Mouse (Mus musculus): ENCODE measurements at regions not wholly inside any gene's neighbourhood (a gene's known extent, or its start where the extent isn't known, plus 50 kb on each side); places are given as distances from the start of the nearest gene placed in this dataset.
A peak's percentile ranks its signal among the peaks of the same experiment; 100 is the strongest.
"Not testable (repeated sequence)": the region's sequence is repeated elsewhere in the genome, so short reads cannot be mapped to it uniquely, and the experiment has no call there.

- H3K27ac ChIP-seq, result no peak overlapping the region
- H3K4me1 ChIP-seq, result no peaks in the 10 kb centered on the region
- ATAC-seq (ENCODE audit: low FRiP score, low read depth), result no peak
- H3K36me3 ChIP-seq, result no peaks in the 10 kb centered on the region
- no peaks in the 10 kb centered on the region for H3K9me3 ChIP-seq
- WGBS, result 68% methylated on average over 2 of the region's 2 CpGs
- H3K4me3 ChIP-seq, result no peak overlapping the region
- no peak overlapping the region for H3K4me2 ChIP-seq (replicated peaks)
- no peaks in the 10 kb centered on the region for H3K27me3 ChIP-seq (replicated peaks)
- H3K9ac ChIP-seq, result no peak overlapping the region
Observed at GRCm38 (mm10) chr2:171615462-171615861, 427.8 kb downstream of the Cbln4 start.

- Histone ChIP-seq H3K36me3 (no peaks in the 10 kb centered on the region), H3K4me1 (no peaks in the 10 kb centered on the region), H3K9ac (no peak overlapping the region), H3K9me3 (no peaks in the 10 kb centered on the region), H3K27me3 (replicated peaks) (no peaks in the 10 kb centered on the region), H3K27ac (no peak overlapping the region), H3K4me2 (replicated peaks) (no peak overlapping the region), H3K4me3 (no peak overlapping the region)
- ATAC-seq (ENCODE audit: low FRiP score, low read depth), result no peak
- WGBS, result 76% methylated on average over 5 of the region's 5 CpGs
Observed at GRCm38 (mm10) chr2:171605064-171605463, 438.2 kb downstream of the Cbln4 start.

- Histone ChIP-seq H3K9me3 (no peaks in the 10 kb centered on the region), H3K36me3 (no peaks in the 10 kb centered on the region), H3K4me3 (no peak overlapping the region), H3K4me1 (peaks cover 9% of the 10 kb centered on the region; the same call in 1 of the 2 replicates), H3K9ac (no peak overlapping the region), H3K4me2 (replicated peaks) (no peak overlapping the region), H3K27me3 (replicated peaks) (no peaks in the 10 kb centered on the region), H3K27ac (no peak overlapping the region)
- 76% methylated on average over 5 of the region's 5 CpGs for WGBS
- no peak for ATAC-seq (ENCODE audit: low FRiP score, low read depth)
Observed at GRCm38 (mm10) chr2:171595240-171595639, 448.0 kb downstream of the Cbln4 start.

GRCm38 (mm10) chr2:171593884-171594283 lies 449.4 kb downstream of the Cbln4 start:
- H3K27me3 ChIP-seq (replicated peaks), result no peaks in the 10 kb centered on the region
- no peak overlapping the region for H3K9ac ChIP-seq
- no peaks in the 10 kb centered on the region for H3K36me3 ChIP-seq
- H3K9me3 ChIP-seq, result no peaks in the 10 kb centered on the region
- no peak for ATAC-seq (ENCODE audit: low FRiP score, low read depth)
- peaks cover 9% of the 10 kb centered on the region; the same call in 1 of the 2 replicates for H3K4me1 ChIP-seq
- no peak overlapping the region for H3K4me3 ChIP-seq
- no peak overlapping the region for H3K4me2 ChIP-seq (replicated peaks)
- no peak overlapping the region for H3K27ac ChIP-seq
- WGBS, result 31% methylated on average over 3 of the region's 3 CpGs

- H3K27me3 ChIP-seq (replicated peaks), result no peaks in the 10 kb centered on the region
- H3K36me3 ChIP-seq, result no peaks in the 10 kb centered on the region
- no peak overlapping the region for H3K4me2 ChIP-seq (replicated peaks)
- H3K9me3 ChIP-seq, result no peaks in the 10 kb centered on the region
- no peak overlapping the region for H3K27ac ChIP-seq
- ATAC-seq (ENCODE audit: low FRiP score, low read depth), result no peak
- no peak overlapping the region for H3K4me3 ChIP-seq
- 88% methylated on average over 6 of the region's 6 CpGs for WGBS
- H3K9ac ChIP-seq, result no peak overlapping the region
- H3K4me1 ChIP-seq, result peaks cover 17% of the 10 kb centered on the region
Observed at GRCm38 (mm10) chr2:171592315-171592714, 451.0 kb downstream of the Cbln4 start.

- Histone ChIP-seq H3K4me1 (peaks cover 9% of the 10 kb centered on the region), H3K4me2 (replicated peaks) (no peak overlapping the region), H3K36me3 (no peaks in the 10 kb centered on the region), H3K27ac (no peak overlapping the region), H3K27me3 (replicated peaks) (no peaks in the 10 kb centered on the region), H3K4me3 (no peak overlapping the region), H3K9me3 (no peaks in the 10 kb centered on the region), H3K9ac (no peak overlapping the region)
- peak; percentile 78; the same call in 1 of the 2 replicates for ATAC-seq (ENCODE audit: low FRiP score, low read depth)
- WGBS, result 26% methylated on average over 4 of the region's 4 CpGs
Observed at GRCm38 (mm10) chr2:171588158-171588557, 455.1 kb downstream of the Cbln4 start.

- H3K27ac ChIP-seq, result no peak overlapping the region
- WGBS, result 33% methylated on average over 9 of the region's 9 CpGs
- H3K27me3 ChIP-seq (replicated peaks), result no peaks in the 10 kb centered on the region
- no peak overlapping the region for H3K4me3 ChIP-seq
- no peaks in the 10 kb centered on the region for H3K9me3 ChIP-seq
- peak; percentile 85; the same call in 1 of the 2 replicates for ATAC-seq (ENCODE audit: low FRiP score, low read depth)
- 0 out of 2 replicates have a peak overlapping the region, but pooled peaks have one; percentile 14 for H3K4me2 ChIP-seq (replicated peaks)
- no peak overlapping the region for H3K9ac ChIP-seq
- H3K36me3 ChIP-seq, result no peaks in the 10 kb centered on the region
- H3K4me1 ChIP-seq, result peaks cover 9% of the 10 kb centered on the region
Observed at GRCm38 (mm10) chr2:171587635-171588034, 455.6 kb downstream of the Cbln4 start.

- H3K9ac ChIP-seq, result no peak overlapping the region
- no peaks in the 10 kb centered on the region for H3K9me3 ChIP-seq
- H3K27me3 ChIP-seq (replicated peaks), result no peaks in the 10 kb centered on the region
- WGBS, result 95% methylated on average over 4 of the region's 4 CpGs
- H3K36me3 ChIP-seq, result no peaks in the 10 kb centered on the region
- H3K4me1 ChIP-seq, result peaks cover 9% of the 10 kb centered on the region
- no peak overlapping the region for H3K4me2 ChIP-seq (replicated peaks)
- no peak overlapping the region for H3K4me3 ChIP-seq
- H3K27ac ChIP-seq, result no peak overlapping the region
- peak; percentile 12; the same call in 1 of the 2 replicates for ATAC-seq (ENCODE audit: low FRiP score, low read depth)
Observed at GRCm38 (mm10) chr2:171586853-171587220, 456.4 kb downstream of the Cbln4 start.

- ATAC-seq (ENCODE audit: low FRiP score, low read depth), result no peak
- no peak overlapping the region for H3K4me2 ChIP-seq (replicated peaks)
- no peak overlapping the region for H3K4me3 ChIP-seq
- 95% methylated on average over 6 of the region's 6 CpGs for WGBS
- H3K27ac ChIP-seq, result no peak overlapping the region
- H3K9me3 ChIP-seq, result no peaks in the 10 kb centered on the region
- peaks cover 9% of the 10 kb centered on the region for H3K4me1 ChIP-seq
- H3K36me3 ChIP-seq, result no peaks in the 10 kb centered on the region
- H3K9ac ChIP-seq, result no peak overlapping the region
- H3K27me3 ChIP-seq (replicated peaks), result no peaks in the 10 kb centered on the region
Observed at GRCm38 (mm10) chr2:171586217-171586852, 456.9 kb downstream of the Cbln4 start.

GRCm38 (mm10) chr2:171574360-171574759 lies 468.9 kb downstream of the Cbln4 start:
- no peak for ATAC-seq (ENCODE audit: low FRiP score, low read depth)
- Histone ChIP-seq H3K4me2 (replicated peaks) (no peak overlapping the region), H3K9ac (no peak overlapping the region), H3K4me3 (no peak overlapping the region), H3K4me1 (0 out of 2 replicates have a peak, but pooled peaks cover 8% of the 10 kb centered on the region), H3K9me3 (peaks cover 6% of the 10 kb centered on the region; the same call in 1 of the 2 replicates), H3K27ac (no peak overlapping the region), H3K27me3 (replicated peaks) (no peaks in the 10 kb centered on the region), H3K36me3 (no peaks in the 10 kb centered on the region)
- 47% methylated on average over 3 of the region's 3 CpGs for WGBS

GRCm38 (mm10) chr2:171562656-171563055 lies 480.6 kb downstream of the Cbln4 start:
- Histone ChIP-seq H3K4me2 (replicated peaks) (no peak overlapping the region), H3K27ac (no peak overlapping the region), H3K4me1 (no peaks in the 10 kb centered on the region), H3K9ac (no peak overlapping the region), H3K9me3 (no peaks in the 10 kb centered on the region), H3K36me3 (no peaks in the 10 kb centered on the region), H3K4me3 (no peak overlapping the region), H3K27me3 (replicated peaks) (no peaks in the 10 kb centered on the region)
- 78% methylated on average over 5 of the region's 5 CpGs for WGBS
- no peak for ATAC-seq (ENCODE audit: low FRiP score, low read depth)

- not testable (repeated sequence) for H3K4me3 ChIP-seq; H3K9me3 ChIP-seq; H3K4me1 ChIP-seq; H3K4me2 ChIP-seq (replicated peaks); H3K27me3 ChIP-seq (replicated peaks); H3K36me3 ChIP-seq; H3K9ac ChIP-seq; ATAC-seq (ENCODE audit: low FRiP score, low read depth); H3K27ac ChIP-seq
- 87% methylated on average over 18 of the region's 18 CpGs for WGBS
Observed at GRCm38 (mm10) chr2:171542768-171543167, 500.5 kb downstream of the Cbln4 start.

- no peaks in the 10 kb centered on the region for H3K4me1 ChIP-seq
- H3K27me3 ChIP-seq (replicated peaks), result no peaks in the 10 kb centered on the region
- no peak overlapping the region for H3K4me2 ChIP-seq (replicated peaks)
- no peak overlapping the region for H3K27ac ChIP-seq
- H3K9me3 ChIP-seq, result no peaks in the 10 kb centered on the region
- ATAC-seq (ENCODE audit: low FRiP score, low read depth), result no peak
- WGBS, result 43% methylated on average over 5 of the region's 5 CpGs
- no peak overlapping the region for H3K9ac ChIP-seq
- H3K4me3 ChIP-seq, result no peak overlapping the region
- H3K36me3 ChIP-seq, result no peaks in the 10 kb centered on the region
Observed at GRCm38 (mm10) chr2:171514876-171515275, 528.4 kb downstream of the Cbln4 start.
